Mouse (Mus musculus) MEL (cell line): ENCODE measurements at regions not wholly inside any gene's neighbourhood (a gene's known extent, or its start where the extent isn't known, plus 50 kb on each side); places are given as distances from the start of the nearest gene placed in this dataset.

Source experiments
- DNase-seq: peaks from one replicate; pipeline ENCODE4 v3.0.0; 2011; ENCODE audit warnings: low read depth, low spot score
- H3K27ac ChIP-seq: 2 replicates; pipeline ENCODE4 v1.5.1; 2012; ENCODE audit warnings: low read depth, mild to moderate bottlenecking, control low read depth, low read length, moderate library complexity; ENCODE audit not compliant: control insufficient read depth
- H3K27me3 ChIP-seq, 2 experiments: fragments of 150-350 bp in 1 of 2; sonication (generic) in 1 of 2; 2 replicates each; pipeline ENCODE4 v1.6.1; 2012; ENCODE audit warnings: low read length in 2 of 2, mild to moderate bottlenecking in 2 of 2, improper control_type of control experiment in 1 of 2, moderate library complexity in 1 of 2; ENCODE audit not compliant: insufficient read depth in 2 of 2, control insufficient read depth in 1 of 2
- H3K36me3 ChIP-seq, 2 experiments: 2 replicates each; pipeline ENCODE4 v1.6.1; 2012 to 2014; ENCODE audit warnings: low read length in 2 of 2, improper control_type of control experiment in 1 of 2, inconsistent platforms in 1 of 2, mild to moderate bottlenecking in 1 of 2; ENCODE audit not compliant: insufficient read depth in 2 of 2, control insufficient read depth in 1 of 2
- H3K4me1 ChIP-seq, 2 experiments: fragments of 150-350 bp in 1 of 2; sonication (generic) in 1 of 2; 2 replicates each; pipeline ENCODE4 v1.6.1; 2012; ENCODE audit warnings: low read length in 2 of 2, improper control_type of control experiment in 1 of 2, mild to moderate bottlenecking in 1 of 2; ENCODE audit not compliant: insufficient read depth in 2 of 2, control insufficient read depth in 1 of 2
- H3K4me3 ChIP-seq, 2 experiments: fragments of 150-350 bp in 1 of 2; sonication (generic) in 1 of 2; 2 replicates each; pipeline ENCODE4 v1.5.1; 2012; ENCODE audit warnings: low read depth in 2 of 2, low read length in 2 of 2, mild to moderate bottlenecking in 2 of 2, moderate library complexity in 2 of 2, control low read depth in 1 of 2, improper control_type of control experiment in 1 of 2; ENCODE audit not compliant: control insufficient read depth in 1 of 2, insufficient read depth in 1 of 2
- H3K79me2 ChIP-seq: 2 replicates; pipeline ENCODE4 v1.6.1; 2012; ENCODE audit warnings: mild to moderate bottlenecking, low read length, moderate library complexity; ENCODE audit not compliant: control insufficient read depth, poor library complexity, insufficient read depth
- H3K9ac ChIP-seq: 2 replicates; pipeline ENCODE4 v1.6.1; 2012; ENCODE audit warnings: low read depth, mild to moderate bottlenecking, control low read depth, low read length, moderate library complexity; ENCODE audit not compliant: control insufficient read depth, poor library complexity, severe bottlenecking
- H3K9me3 ChIP-seq: fragments of 150-350 bp; sonication (generic); replicated peaks from 2 replicates; pipeline ENCODE4 v1.6.1; 2012; ENCODE audit warnings: mild to moderate bottlenecking, low read length, improper control_type of control experiment, moderate library complexity; ENCODE audit not compliant: insufficient read depth
- BHLHE40 ChIP-seq: IDR thresholded peaks from 2 replicates; pipeline ENCODE4 v1.6.1; 2012; ENCODE audit warnings: low read depth, mild to moderate bottlenecking, inconsistent platforms, low read length, improper control_type of control experiment, borderline replicate concordance
- CHD1 ChIP-seq: IDR thresholded peaks from 2 replicates; pipeline ENCODE4 v1.6.1; 2012; ENCODE audit warnings: low read depth, mild to moderate bottlenecking, inconsistent platforms, low read length, improper control_type of control experiment
- CHD2 ChIP-seq: IDR thresholded peaks from 2 replicates; pipeline ENCODE4 v1.6.1; 2011; ENCODE audit warnings: low read length, improper control_type of control experiment
- CTCF ChIP-seq, 3 experiments: IDR thresholded peaks in 2 of 3; conservative IDR thresholded peaks in 1 of 3; 2 replicates each; pipeline ENCODE4 v1.5.1; 2011 to 2012; ENCODE audit warnings: low read length in 3 of 3, low read depth in 2 of 3, mild to moderate bottlenecking in 2 of 3, improper control_type of control experiment in 1 of 3, inconsistent platforms in 1 of 3, mixed read lengths in 1 of 3, moderate library complexity in 1 of 3; ENCODE audit not compliant: control insufficient read depth in 1 of 3, insufficient read depth in 1 of 3, poor library complexity in 1 of 3, severe bottlenecking in 1 of 3
- E2F4 ChIP-seq: IDR thresholded peaks from 2 replicates; pipeline ENCODE4 v1.6.1; 2011; ENCODE audit warnings: low read depth, low read length, improper control_type of control experiment, borderline replicate concordance
- ETS1 ChIP-seq: IDR thresholded peaks from 2 replicates; pipeline ENCODE4 v1.6.1; 2012; ENCODE audit warnings: low read depth, mild to moderate bottlenecking, inconsistent platforms, low read length, improper control_type of control experiment, moderate library complexity
- GABPA ChIP-seq: IDR thresholded peaks from 2 replicates; pipeline ENCODE4 v1.6.1; 2012; ENCODE audit warnings: low read depth, mild to moderate bottlenecking, inconsistent platforms, low read length, improper control_type of control experiment, moderate library complexity
- GATA1 ChIP-seq: IDR thresholded peaks from 2 replicates; pipeline ENCODE4 v1.6.1; 2011; ENCODE audit warnings: low read depth, low read length, improper control_type of control experiment
- MAFK ChIP-seq: IDR thresholded peaks from 2 replicates; pipeline ENCODE4 v1.6.1; 2011; ENCODE audit warnings: low read depth, mild to moderate bottlenecking, low read length, improper control_type of control experiment, borderline replicate concordance
- MAZ ChIP-seq: IDR thresholded peaks from 2 replicates; pipeline ENCODE4 v1.6.1; 2012; ENCODE audit warnings: low read depth, mild to moderate bottlenecking, inconsistent platforms, low read length, improper control_type of control experiment
- MXI1 ChIP-seq: IDR thresholded peaks from 2 replicates; pipeline ENCODE4 v1.6.1; 2011; ENCODE audit warnings: mild to moderate bottlenecking, low read depth, low read length, improper control_type of control experiment
- MYB ChIP-seq: IDR thresholded peaks from 2 replicates; pipeline ENCODE4 v1.6.1; 2011; ENCODE audit warnings: mild to moderate bottlenecking, low read depth, low read length, improper control_type of control experiment
- MYC ChIP-seq: IDR thresholded peaks from 2 replicates; pipeline ENCODE4 v1.6.1; 2011; ENCODE audit warnings: low read depth, mild to moderate bottlenecking, low read length, improper control_type of control experiment, moderate library complexity
- POLR2AphosphoS2 ChIP-seq: IDR thresholded peaks from 2 replicates; pipeline ENCODE4 v1.6.1; 2011; ENCODE audit warnings: low read length, improper control_type of control experiment
- POLR2AphosphoS5 ChIP-seq: IDR thresholded peaks from 2 replicates; pipeline ENCODE4 v1.6.1; 2012; ENCODE audit warnings: low read depth, borderline replicate concordance, mild to moderate bottlenecking, inconsistent platforms, low read length, moderate library complexity, mixed read lengths
- RAD21 ChIP-seq: IDR thresholded peaks from 2 replicates; pipeline ENCODE4 v1.6.1; 2011; ENCODE audit warnings: mild to moderate bottlenecking, low read depth, low read length, improper control_type of control experiment
- RCOR1 ChIP-seq: IDR thresholded peaks from 2 replicates; pipeline ENCODE4 v1.6.1; 2012; ENCODE audit warnings: low read depth, mild to moderate bottlenecking, inconsistent platforms, low read length, improper control_type of control experiment
- TBP ChIP-seq: IDR thresholded peaks from 2 replicates; pipeline ENCODE4 v1.8.0; 2011; ENCODE audit warnings: low read depth, low read length, improper control_type of control experiment
- UBTF ChIP-seq: IDR thresholded peaks from 2 replicates; pipeline ENCODE4 v1.6.1; 2012; ENCODE audit warnings: low read depth, mild to moderate bottlenecking, inconsistent platforms, low read length, improper control_type of control experiment, moderate library complexity, borderline replicate concordance; ENCODE audit not compliant: insufficient read depth
- ZC3H11A ChIP-seq: IDR thresholded peaks from 2 replicates; pipeline ENCODE4 v1.6.1; 2012; ENCODE audit warnings: low read depth, mild to moderate bottlenecking, inconsistent platforms, low read length, improper control_type of control experiment
- ZKSCAN1 ChIP-seq: IDR thresholded peaks from 2 replicates; pipeline ENCODE4 v1.6.1; 2012; ENCODE audit warnings: low read depth, mild to moderate bottlenecking, inconsistent platforms, low read length, improper control_type of control experiment, moderate library complexity
- ZMIZ1 ChIP-seq: IDR thresholded peaks from 2 replicates; pipeline ENCODE4 v1.6.1; 2012; ENCODE audit warnings: low read depth, mild to moderate bottlenecking, inconsistent platforms, low read length, improper control_type of control experiment, moderate library complexity

DNA sequence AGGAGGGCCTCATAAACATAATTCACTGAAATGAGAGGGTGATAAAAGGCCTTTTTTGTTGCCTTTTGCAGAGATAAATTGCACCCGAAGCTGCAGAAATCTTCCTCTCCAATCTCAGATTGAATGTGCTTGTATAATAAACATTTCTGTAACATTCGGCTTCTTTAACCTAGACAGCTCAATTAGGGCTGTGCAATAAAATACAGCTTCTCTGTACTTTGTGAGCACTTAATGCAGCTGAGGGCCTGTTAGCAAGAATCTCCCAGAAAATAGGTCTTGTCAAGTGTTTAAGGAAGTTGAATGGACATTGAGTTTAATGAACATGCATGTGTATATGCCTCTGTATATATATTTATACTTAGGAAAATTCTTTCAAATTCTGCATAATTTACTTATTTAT, 217.8 kb downstream of the D3Ertd751e start:
- TF ChIP-seq MAFK (no peak), MXI1 (no peak), CHD1 (no peak), BHLHE40 (no peak), UBTF (no peak)
- no peaks in the 10 kb centered on the region for H3K4me1 ChIP-seq
- H3K27me3 ChIP-seq, result no peaks in the 10 kb centered on the region; a peak in 1 of 4 replicates
- H3K79me2 ChIP-seq, result no peaks in the 10 kb centered on the region
- H3K4me3 ChIP-seq, result no peak overlapping the region
- H3K9ac ChIP-seq, result no peak overlapping the region
- H3K27ac ChIP-seq, result no peak overlapping the region
- no peaks in the 10 kb centered on the region for H3K9me3 ChIP-seq
- DNase-seq, result no peak
- no peaks in the 10 kb centered on the region for H3K36me3 ChIP-seq

DNA sequence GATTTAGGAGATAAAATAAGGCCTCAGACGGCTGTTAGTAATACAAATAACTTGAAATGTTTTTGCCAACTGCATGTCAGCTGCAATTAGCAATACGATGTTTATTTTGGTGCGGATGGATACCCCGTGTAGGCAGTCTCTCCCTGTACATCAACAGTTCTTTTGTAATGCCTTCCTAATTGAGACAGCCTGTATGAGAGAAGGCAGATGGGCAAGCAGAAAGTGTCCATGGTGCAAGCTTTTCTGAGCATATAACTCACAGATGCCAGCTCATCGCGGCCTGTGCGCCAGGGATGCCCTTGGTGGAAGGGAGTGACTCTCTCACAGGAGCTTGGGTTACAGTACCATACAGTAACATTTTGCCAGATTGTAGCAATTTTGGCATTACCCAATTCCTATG, 220.5 kb downstream of the D3Ertd751e start:
- H3K4me3 ChIP-seq, result no peak overlapping the region
- no peaks in the 10 kb centered on the region for H3K4me1 ChIP-seq
- H3K36me3 ChIP-seq, result no peaks in the 10 kb centered on the region
- H3K9me3 ChIP-seq, result no peaks in the 10 kb centered on the region
- TF ChIP-seq ZC3H11A (no peak), ETS1 (no peak), RCOR1 (no peak), POLR2AphosphoS2 (no peak), MYB (no peak), ZMIZ1 (no peak), TBP (no peak), E2F4 (no peak), GATA1 (no peak), RAD21 (no peak), CTCF (IDR thresholded peaks at IDR 0.05 in 2 of 3, conservative IDR thresholded peaks at IDR 0.05 in 1 of 3; ENCODE audit: control insufficient read depth in 1 of 3, insufficient read depth in 1 of 3, low read depth in 2 of 3, low read length in 3 of 3, poor library complexity in 1 of 3, severe bottlenecking in 1 of 3) (no peak), CHD2 (no peak), MAZ (no peak), POLR2AphosphoS5 (no peak), ZKSCAN1 (no peak), GABPA (no peak), MYC (no peak)
- DNase-seq, result no peak
- H3K79me2 ChIP-seq, result no peaks in the 10 kb centered on the region
- H3K27ac ChIP-seq, result no peak overlapping the region
- H3K27me3 ChIP-seq, result no peaks in the 10 kb centered on the region; a peak in 1 of 4 replicates
- no peak overlapping the region for H3K9ac ChIP-seq
